Mouse (Mus musculus) C2C12 (cell line): ENCODE results near the gene Krtap19-9b. TPM values are rescaled to one million over a fixed set of nuclear protein-coding genes. Genes with fewer than 3 reads are reported as not detected.

Experiments used
- H3K27me3 ChIP-seq: one replicate; pipeline ENCODE4 v1.6.1; 2011; ENCODE audit not compliant: control insufficient read depth, insufficient read depth, insufficient read length
- H3K36me3 ChIP-seq: one replicate; pipeline ENCODE4 v1.6.1; 2011; ENCODE audit not compliant: control insufficient read depth, insufficient read depth
- H3K4me3 ChIP-seq: one replicate; pipeline ENCODE4 v1.5.1; 2011; ENCODE audit warnings: mild to moderate bottlenecking, control low read depth; ENCODE audit not compliant: poor library complexity, insufficient read depth, severe bottlenecking
- H3K79me2 ChIP-seq: one replicate; pipeline ENCODE4 v1.6.1; 2011; ENCODE audit not compliant: control insufficient read depth, insufficient read depth
- H3K79me3 ChIP-seq: one replicate; pipeline ENCODE4 v1.6.1; 2011; ENCODE audit warnings: low read depth, control low read depth
- H3ac ChIP-seq: one replicate; pipeline ENCODE3; 2011; ENCODE audit warnings: low read depth; ENCODE audit not compliant: control insufficient read depth, insufficient read length
- CEBPB ChIP-seq: IDR thresholded peaks from one replicate; pipeline ENCODE4 v1.6.1; 2011; ENCODE audit warnings: low read depth, mild to moderate bottlenecking, control low read depth, moderate library complexity
- CTCF ChIP-seq: IDR thresholded peaks from one replicate; pipeline ENCODE4 v1.5.1; 2011; ENCODE audit not compliant: control insufficient read depth, insufficient read depth, insufficient read length
- FOSL1 ChIP-seq: IDR thresholded peaks from one replicate; pipeline ENCODE4 v1.8.0; 2011; ENCODE audit warnings: mild to moderate bottlenecking, low read length; ENCODE audit not compliant: poor library complexity, insufficient read depth, severe bottlenecking
- MAX ChIP-seq: IDR thresholded peaks from one replicate; pipeline ENCODE4 v1.6.1; 2011; ENCODE audit warnings: mild to moderate bottlenecking, control low read depth
- MYOD1 ChIP-seq: IDR thresholded peaks from one replicate; pipeline ENCODE4 v1.6.1; 2011; ENCODE audit warnings: low read depth; ENCODE audit not compliant: control insufficient read depth, insufficient read length
- MYOG ChIP-seq: IDR thresholded peaks from one replicate; pipeline ENCODE4 v1.6.1; 2011; ENCODE audit not compliant: control insufficient read depth, insufficient read length; ENCODE audit errors: extremely low read depth
- USF1 ChIP-seq: IDR thresholded peaks from one replicate; pipeline ENCODE4 v1.6.1; 2011; ENCODE audit warnings: low read depth, mild to moderate bottlenecking, control low read depth, moderate library complexity
- long read RNA-seq, 2 experiments: library from polyadenylated mRNA; unstranded; transcript quantifications; one replicate each; pipeline ENCODE4 v2.0.0; 2019 to 2020
- polyA plus RNA-seq: library from polyadenylated mRNA; unstranded; fragments of >200 nt; fragmentation: generic; extraction: Trizol; gene quantifications from one replicate; pipeline ENCODE4 v1.2.1, GENCODE M21; 2012; ENCODE audit warnings: missing spikeins

Gene Krtap19-9b
- not detected for polyA plus RNA-seq
- long read RNA-seq, experiment 1: 0 reads
- long read RNA-seq, experiment 2: 0 reads

DNA sequence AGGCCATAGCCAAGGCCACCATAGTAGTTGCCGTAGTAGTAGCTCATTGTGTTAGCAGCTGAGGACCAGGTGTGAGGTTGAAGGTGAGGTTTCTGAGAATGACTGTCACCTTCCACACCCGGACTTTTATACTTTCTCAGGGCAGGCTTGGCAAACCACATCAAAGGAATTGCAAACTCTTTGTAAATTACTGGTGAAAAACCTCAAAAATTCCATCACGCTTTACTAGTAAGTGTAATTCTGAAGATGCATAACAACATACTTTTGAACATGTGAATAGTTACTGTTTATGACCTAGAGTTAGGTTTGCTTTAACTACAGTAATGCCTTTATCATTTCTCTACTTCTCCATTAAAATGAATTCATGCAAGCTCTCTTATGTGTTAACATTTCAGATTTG is at the start of gene Krtap19-9b:
TSS of gene Krtap19-9b (minus strand) at position 101 of the 400 bp plus-strand sequence.
- Histone ChIP-seq H3K36me3 (no peaks in the 10 kb centered on the region), H3K79me3 (no peaks in the 10 kb centered on the region), H3ac (no peak within 1 kb of the TSS), H3K4me3 (no peak within 1 kb of the TSS), H3K27me3 (no peaks in the 10 kb centered on the region), H3K79me2 (no peaks in the 10 kb centered on the region)
- TF ChIP-seq CTCF (no peak), MYOD1 (no peak), MAX (no peak), USF1 (no peak), FOSL1 (no peak)

DNA sequence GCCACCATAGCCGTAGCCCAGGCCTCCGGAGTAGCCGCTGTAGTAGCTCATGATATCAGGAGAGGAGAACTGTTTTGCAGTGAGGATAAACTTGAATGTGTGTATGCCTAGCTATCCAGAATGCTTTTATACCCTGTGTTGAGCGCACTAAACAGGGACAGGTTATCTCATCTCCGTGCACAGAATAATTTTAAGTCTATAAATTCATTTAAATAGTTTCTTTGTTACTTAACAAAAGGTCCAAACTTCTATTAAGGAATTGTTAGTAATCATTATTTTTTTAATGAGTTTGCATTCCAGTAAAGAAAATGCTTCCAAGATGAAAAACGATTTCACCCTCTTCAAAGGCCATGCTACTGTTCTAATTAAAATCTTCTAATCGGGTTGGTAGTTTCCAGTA is 30.7 kb upstream of the Krtap19-9b start, which contains the start of gene Krtap16-3:
TSS of gene Krtap16-3 (minus strand) at position 101 of the 400 bp plus-strand sequence.
- H3ac ChIP-seq: no peak within 1 kb of the TSS
- H3K27me3 ChIP-seq: no peaks in the 10 kb centered on the region
- no peaks in the 10 kb centered on the region for H3K79me2 ChIP-seq
- H3K4me3 ChIP-seq: no peak within 1 kb of the TSS
- TF ChIP-seq CTCF (no peak), FOSL1 (no peak), MAX (no peak), USF1 (no peak), MYOD1 (no peak), MYOG (no peak), CEBPB (no peak)
- H3K36me3 ChIP-seq: no peaks in the 10 kb centered on the region
- no peaks in the 10 kb centered on the region for H3K79me3 ChIP-seq

DNA sequence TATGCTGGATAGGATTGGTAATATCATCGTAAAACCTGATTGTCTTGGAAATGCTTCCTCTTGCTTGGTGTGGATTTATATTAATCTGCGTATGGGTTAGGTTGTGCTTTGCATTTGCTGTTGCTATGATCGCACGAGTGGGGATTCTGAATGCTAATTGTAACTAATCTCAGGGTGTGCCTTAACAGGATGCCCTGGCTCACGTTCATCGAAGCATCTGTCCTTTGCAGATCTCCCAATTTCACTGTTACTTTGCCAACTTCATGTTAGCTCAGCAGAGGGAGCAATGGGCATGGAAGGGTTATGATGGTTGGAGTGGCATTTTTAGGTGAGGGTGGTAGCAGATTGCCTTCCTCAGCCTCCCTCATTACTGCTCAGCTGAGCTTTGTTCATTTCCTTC is 9.0 kb upstream of the Krtap19-9b start:
- H3K27me3 ChIP-seq: no peaks in the 10 kb centered on the region
- H3K4me3 ChIP-seq: no peak overlapping the region
- H3K79me3 ChIP-seq: no peaks in the 10 kb centered on the region
- no peaks in the 10 kb centered on the region for H3K36me3 ChIP-seq
- H3K79me2 ChIP-seq: no peaks in the 10 kb centered on the region
- TF ChIP-seq FOSL1 (no peak), CTCF (no peak), CEBPB (no peak), MAX (no peak), USF1 (no peak), MYOD1 (no peak), MYOG (no peak)
- H3ac ChIP-seq: no peak overlapping the region

- H3K27me3 ChIP-seq: no peaks in the 10 kb centered on the region
- no peak overlapping the region for H3ac ChIP-seq
- H3K4me3 ChIP-seq: no peak overlapping the region
- no peaks in the 10 kb centered on the region for H3K79me3 ChIP-seq
- no peak for TF ChIP-seq MAX
- TF ChIP-seq USF1: no peak
- no peak for TF ChIP-seq MYOD1
- no peak for TF ChIP-seq MYOG
- no peak for TF ChIP-seq FOSL1
- no peak for TF ChIP-seq CEBPB
- no peak for TF ChIP-seq CTCF
- H3K36me3 ChIP-seq: no peaks in the 10 kb centered on the region
- no peaks in the 10 kb centered on the region for H3K79me2 ChIP-seq
Measured at GRCm38 (mm10) chr16:88938252-88938651, 6.2 kb upstream of the Krtap19-9b start.

- TF ChIP-seq MAX: no peak
- no peak for TF ChIP-seq FOSL1
- no peak for TF ChIP-seq CEBPB
- no peak for TF ChIP-seq USF1
- no peak for TF ChIP-seq CTCF
- TF ChIP-seq MYOD1: no peak
- TF ChIP-seq MYOG: no peak
- no peaks in the 10 kb centered on the region for H3K27me3 ChIP-seq
Measured at GRCm38 (mm10) chr16:88896357-88896756, 35.7 kb downstream of the Krtap19-9b start, which contains the start of gene Krtap19-5. Gene Krtap19-5, minus strand, starts transcription at chr16:88896457.

DNA sequence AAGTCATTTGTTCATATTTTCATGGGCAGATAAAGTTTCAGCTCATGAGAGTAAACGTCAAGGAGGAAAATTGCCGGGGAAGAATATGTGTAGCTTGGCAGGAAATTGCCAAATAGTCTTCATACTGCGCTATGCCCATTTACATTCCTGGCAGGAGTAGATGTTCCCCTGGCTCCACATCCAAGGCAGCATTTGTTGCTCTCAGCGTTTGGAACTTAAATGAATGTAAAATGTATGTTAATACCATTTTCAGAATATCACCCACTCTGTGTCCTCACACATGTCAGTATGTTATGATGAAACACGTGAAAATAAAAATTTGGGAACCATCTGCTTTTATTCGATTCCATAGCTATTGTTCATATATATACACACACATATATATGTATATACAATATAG is 45.2 kb downstream of the Krtap19-9b start:
- Histone ChIP-seq H3K4me3 (no peak overlapping the region), H3K36me3 (no peaks in the 10 kb centered on the region), H3ac (no peak overlapping the region), H3K27me3 (no peaks in the 10 kb centered on the region), H3K79me3 (no peaks in the 10 kb centered on the region), H3K79me2 (no peaks in the 10 kb centered on the region)
- TF ChIP-seq CTCF (no peak), CEBPB (no peak), MYOD1 (no peak), FOSL1 (no peak), MYOG (no peak), MAX (no peak), USF1 (no peak)

More at GRCm38 (mm10) chr16:88896357-88896756, 35.7 kb downstream of the Krtap19-9b start, which contains the start of gene Krtap19-5:
- H3K36me3 ChIP-seq: no peaks in the 10 kb centered on the region
- H3K79me2 ChIP-seq: no peaks in the 10 kb centered on the region
- no peak within 1 kb of the TSS for H3ac ChIP-seq
- H3K4me3 ChIP-seq: no peak within 1 kb of the TSS
- no peaks in the 10 kb centered on the region for H3K79me3 ChIP-seq
